Mouse (Mus musculus) midbrain, embryonic 11.5 days (tissue): ENCODE data around the gene Gmds. TPM values are rescaled to one million over a fixed set of nuclear protein-coding genes. Genes with fewer than 3 reads are reported as not detected.
A peak's percentile ranks its signal among the peaks of the same experiment; 100 is the strongest.

ENCODE experiments used
- ATAC-seq: fragments of 200-750 bp; cut with Nextera tagmentation; 2 replicates; pipeline ENCODE4 v1.8.0; 2017; ENCODE audit warnings: moderate TSS enrichment, moderate library complexity; ENCODE audit not compliant: low FRiP score
- DNase-seq: peaks from one replicate; pipeline ENCODE4 v3.0.0; 2015; ENCODE audit warnings: low spot score; ENCODE audit errors: missing footprints
- H3K27ac ChIP-seq: fragments of 300-500 bp; sonication (generic); 2 replicates; pipeline ENCODE4 v1.5.1; 2014; ENCODE audit warnings: low read depth, low read length
- H3K27me3 ChIP-seq: fragments of 300-500 bp; sonication (generic); 2 replicates; pipeline ENCODE4 v1.6.1; 2014; ENCODE audit warnings: mild to moderate bottlenecking, low read length, moderate library complexity, mixed read lengths; ENCODE audit not compliant: control insufficient read depth, insufficient read depth
- H3K36me3 ChIP-seq: fragments of 300-500 bp; sonication (generic); 2 replicates; pipeline ENCODE4 v1.6.1; 2014; ENCODE audit warnings: mild to moderate bottlenecking, low read length, moderate library complexity, mixed read lengths; ENCODE audit not compliant: control insufficient read depth, insufficient read depth
- H3K4me1 ChIP-seq: fragments of 300-500 bp; sonication (generic); 2 replicates; pipeline ENCODE4 v1.6.1; 2014; ENCODE audit warnings: low read length; ENCODE audit not compliant: control insufficient read depth, insufficient read depth
- H3K4me2 ChIP-seq: fragments of 300-500 bp; sonication (generic); 2 replicates; pipeline ENCODE4 v1.6.1; 2014; ENCODE audit warnings: mild to moderate bottlenecking, moderate library complexity
- H3K4me3 ChIP-seq: fragments of 300-500 bp; sonication (generic); 2 replicates; pipeline ENCODE4 v1.5.1; 2014; ENCODE audit warnings: low read depth, low read length
- H3K9ac ChIP-seq: fragments of 300-500 bp; sonication (generic); 2 replicates; pipeline ENCODE4 v1.6.1; 2014; ENCODE audit warnings: low read length
- H3K9me3 ChIP-seq: fragments of 300-500 bp; sonication (generic); 2 replicates; pipeline ENCODE4 v1.6.1; 2016; ENCODE audit warnings: low read length; ENCODE audit not compliant: control insufficient read depth
- WGBS: fragments of 180-500 bp; shearing (Covaris S2); extraction: QIAGEN DNeasy Blood & Tissue Kit; methylation state at CpG from one replicate; pipeline ENCODE4 v1.1.7; 2014; 5-methylcytosine and 5-hydroxymethylcytosine counted together
- polyA plus RNA-seq: library from polyadenylated mRNA; unstranded; fragments of >200 nt; fragmentation: Nextera tagmentation; extraction: Ambion mirVana; gene quantifications from 2 replicates; pipeline ENCODE4 v1.2.1, GENCODE M21; 2014

The Gmds gene
- polyA plus RNA-seq, 1 experiment from 2014 or later = 31.6 TPM

GRCm38 (mm10) chr13:32008116-32008641 is 330.4 kb downstream of the Gmds start:
- no peak overlapping the region for H3K4me3 ChIP-seq
- no peaks in the 10 kb centered on the region for H3K9me3 ChIP-seq
- H3K4me2 ChIP-seq = no peak overlapping the region
- DNase-seq = no peak
- H3K4me1 ChIP-seq = no peaks in the 10 kb centered on the region
- no peak overlapping the region for H3K9ac ChIP-seq
- no peak for ATAC-seq
- 72% methylated on average over 7 of the region's 7 CpGs for WGBS
- H3K36me3 ChIP-seq = no peaks in the 10 kb centered on the region
- no peaks in the 10 kb centered on the region for H3K27me3 ChIP-seq
- H3K27ac ChIP-seq = no peak overlapping the region; the same call in 1 of the 2 replicates

DNA sequence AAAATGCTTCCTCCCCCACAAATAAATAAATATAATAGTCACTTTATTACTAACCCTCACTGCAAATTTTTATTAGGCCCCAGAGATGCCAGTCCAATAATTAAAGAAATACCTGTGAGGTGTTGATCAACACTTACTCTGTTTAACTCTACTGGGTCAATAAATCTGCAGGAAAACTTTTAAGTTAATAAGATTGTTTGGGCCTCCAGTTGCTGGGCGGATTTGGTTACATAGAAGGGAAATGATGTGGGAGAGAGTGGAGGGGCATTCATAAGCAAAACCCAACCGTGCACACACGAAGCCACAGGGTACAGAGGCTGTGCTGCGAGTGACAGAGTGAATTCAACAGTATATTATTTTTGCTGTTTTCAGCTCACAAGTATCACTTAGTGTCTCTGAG is 345.1 kb downstream of the Gmds start:
- Histone ChIP-seq H3K9me3 (no peaks in the 10 kb centered on the region; the same call in 1 of the 2 replicates), H3K27me3 (no peaks in the 10 kb centered on the region), H3K9ac (no peak overlapping the region), H3K27ac (no peak overlapping the region), H3K4me1 (no peaks in the 10 kb centered on the region), H3K4me2 (no peak overlapping the region), H3K36me3 (no peaks in the 10 kb centered on the region), H3K4me3 (no peak overlapping the region)
- ATAC-seq = no peak
- no peak for DNase-seq
- 83% methylated on average over 4 of the region's 4 CpGs for WGBS

GRCm38 (mm10) chr13:31992409-31993201 is 345.9 kb downstream of the Gmds start:
- H3K36me3 ChIP-seq = no peaks in the 10 kb centered on the region
- WGBS = 67% methylated on average over 12 of the region's 12 CpGs
- no peak overlapping the region for H3K9ac ChIP-seq
- DNase-seq (no peak), ATAC-seq (no peak)
- H3K4me1 ChIP-seq = no peaks in the 10 kb centered on the region
- H3K4me3 ChIP-seq = no peak overlapping the region
- H3K27me3 ChIP-seq = no peaks in the 10 kb centered on the region
- no peak overlapping the region for H3K27ac ChIP-seq
- H3K9me3 ChIP-seq = no peaks in the 10 kb centered on the region; the same call in 1 of the 2 replicates
- H3K4me2 ChIP-seq = no peak overlapping the region

DNA sequence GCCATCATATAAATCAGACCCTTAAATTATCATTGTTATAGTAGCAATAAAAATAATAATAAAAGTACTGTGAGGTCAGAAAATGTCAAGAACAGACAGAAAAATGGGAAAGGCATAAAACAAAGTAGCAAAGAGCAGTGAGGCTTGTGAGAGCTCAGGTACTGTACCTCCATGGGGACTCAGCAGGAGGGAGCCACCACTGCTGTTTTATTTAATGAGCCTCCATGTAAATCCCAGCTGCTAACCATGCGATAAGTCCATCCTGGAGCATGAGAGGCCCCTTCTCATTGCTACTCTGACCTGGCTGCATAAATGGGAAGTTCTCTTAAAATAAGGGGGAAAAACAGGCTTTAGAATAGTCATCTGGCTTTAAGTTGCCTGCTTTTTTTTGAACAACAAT is 357.3 kb downstream of the Gmds start:
- Histone ChIP-seq H3K27ac (no peak overlapping the region), H3K9me3 (no peaks in the 10 kb centered on the region), H3K9ac (no peak overlapping the region), H3K36me3 (no peaks in the 10 kb centered on the region), H3K4me1 (no peaks in the 10 kb centered on the region), H3K4me3 (no peak overlapping the region), H3K27me3 (no peaks in the 10 kb centered on the region), H3K4me2 (no peak overlapping the region)
- no peak for DNase-seq
- 77% methylated on average over 1 of the region's 1 CpGs for WGBS
- no peak for ATAC-seq

DNA sequence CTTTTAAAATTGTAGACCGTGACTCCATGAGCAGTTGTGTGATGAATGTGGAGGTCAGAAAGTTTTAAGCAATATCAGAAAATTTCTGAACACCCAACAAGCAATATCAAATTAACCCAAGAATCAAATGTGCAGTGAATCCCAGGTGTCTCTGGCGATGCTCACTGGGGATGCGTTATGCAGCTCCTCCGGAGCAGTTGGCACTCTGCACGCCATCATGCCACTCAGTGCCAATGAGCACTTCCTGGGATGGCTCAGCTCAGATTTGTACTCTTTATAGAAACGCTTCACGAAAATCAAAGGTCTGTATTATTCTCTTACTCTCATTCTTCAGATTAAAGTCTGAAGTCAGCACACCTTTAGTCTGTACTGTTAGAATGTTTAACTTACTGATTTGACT is 360.4 kb downstream of the Gmds start:
- H3K36me3 ChIP-seq = no peaks in the 10 kb centered on the region
- no peak for ATAC-seq
- no peak overlapping the region for H3K4me3 ChIP-seq
- no peaks in the 10 kb centered on the region for H3K9me3 ChIP-seq
- H3K4me2 ChIP-seq = no peak overlapping the region
- no peaks in the 10 kb centered on the region for H3K27me3 ChIP-seq
- H3K27ac ChIP-seq = no peak overlapping the region
- no peak overlapping the region for H3K9ac ChIP-seq
- H3K4me1 ChIP-seq = no peaks in the 10 kb centered on the region
- DNase-seq = no peak
- 95% methylated on average over 7 of the region's 7 CpGs for WGBS

DNA sequence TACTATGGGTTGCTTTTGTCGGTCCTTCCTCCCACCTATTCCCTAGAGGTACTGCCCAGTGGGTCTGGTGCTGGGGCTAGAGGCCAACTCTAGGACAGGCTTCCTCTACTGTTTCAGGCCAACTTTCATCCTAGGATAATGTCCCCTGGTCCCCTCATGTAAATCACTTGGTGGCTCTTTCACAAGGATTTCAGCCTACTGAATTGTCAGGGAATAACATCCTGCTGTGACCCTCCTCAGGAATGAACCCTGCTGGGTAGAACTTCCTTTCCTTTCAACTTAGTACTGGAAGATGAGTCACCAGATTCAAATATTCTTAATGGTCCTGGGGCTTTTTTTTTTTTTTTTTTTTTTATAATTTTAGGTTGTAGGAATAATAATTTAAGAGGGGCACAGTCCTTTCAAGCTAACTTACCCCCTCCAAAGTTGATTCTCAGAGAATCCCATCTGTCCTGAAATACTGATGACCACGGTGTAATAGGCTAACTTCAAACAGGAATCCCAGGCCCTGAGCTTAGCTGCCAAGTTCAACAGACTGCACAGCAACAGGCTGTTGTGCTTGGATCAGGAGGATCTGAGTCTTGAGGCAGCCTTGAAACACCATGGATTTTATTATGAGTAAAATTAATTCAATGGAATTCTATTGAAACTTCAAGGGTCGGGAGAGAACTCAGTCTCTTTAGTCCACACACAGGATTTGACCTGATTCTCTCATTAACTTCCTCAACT is 363.6 kb downstream of the Gmds start:
- Histone ChIP-seq H3K27me3 (no peaks in the 10 kb centered on the region), H3K9ac (no peak overlapping the region), H3K9me3 (no peaks in the 10 kb centered on the region), H3K4me2 (no peak overlapping the region), H3K4me1 (no peaks in the 10 kb centered on the region), H3K27ac (no peak overlapping the region), H3K4me3 (no peak overlapping the region), H3K36me3 (no peaks in the 10 kb centered on the region)
- WGBS = 52% methylated on average over 3 of the region's 3 CpGs
- ATAC-seq (no peak), DNase-seq (no peak)

DNA sequence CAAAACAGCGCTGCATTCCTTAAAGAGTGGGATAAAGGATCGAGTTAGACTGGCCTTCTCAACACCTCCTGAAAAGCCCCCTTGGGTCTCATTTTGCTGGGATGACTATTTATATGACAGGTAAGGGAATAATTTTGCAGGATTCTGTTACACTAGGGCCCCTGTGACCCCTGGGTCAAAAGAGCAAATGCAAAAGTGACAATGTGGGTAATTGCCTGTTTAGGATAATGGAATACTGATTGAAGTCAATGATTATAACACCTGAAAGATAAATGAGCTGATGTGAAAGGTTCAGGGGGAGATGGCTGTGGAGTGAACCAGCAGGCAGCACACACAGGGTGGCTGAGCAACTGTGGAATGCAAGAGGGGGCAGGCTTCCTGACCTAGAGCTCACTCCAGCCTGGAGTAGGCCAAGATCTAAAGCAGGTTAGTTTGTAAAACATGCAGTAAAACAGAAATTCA is 367.5 kb downstream of the Gmds start:
- no peaks in the 10 kb centered on the region for H3K27me3 ChIP-seq
- no peak for ATAC-seq
- no peaks in the 10 kb centered on the region for H3K9me3 ChIP-seq
- no peaks in the 10 kb centered on the region for H3K4me1 ChIP-seq
- no peaks in the 10 kb centered on the region for H3K36me3 ChIP-seq
- H3K27ac ChIP-seq = no peak overlapping the region
- no peak overlapping the region for H3K9ac ChIP-seq
- no peak overlapping the region for H3K4me3 ChIP-seq
- 80% methylated on average over 2 of the region's 2 CpGs for WGBS
- peak; percentile 59 for DNase-seq
- no peak overlapping the region for H3K4me2 ChIP-seq

DNA sequence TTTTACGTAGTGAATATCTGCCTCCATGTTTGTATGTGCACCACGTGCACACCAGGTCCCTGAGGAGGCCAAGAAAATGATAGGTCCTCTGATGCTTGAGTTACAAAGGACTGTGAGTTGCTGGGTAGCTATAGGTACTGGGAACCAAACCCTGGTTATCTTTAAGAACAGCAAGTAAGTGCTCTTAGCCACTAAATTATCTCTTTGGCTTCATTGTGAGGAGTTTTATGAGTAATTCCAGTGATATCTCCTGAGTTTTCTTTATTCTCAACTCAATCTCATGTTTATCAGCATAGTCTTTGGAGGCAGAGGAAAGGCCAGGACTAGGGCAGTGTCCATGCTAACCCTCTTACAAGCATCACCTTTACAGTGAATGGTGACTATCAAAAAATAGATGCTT is 370.3 kb downstream of the Gmds start:
- H3K9me3 ChIP-seq = no peaks in the 10 kb centered on the region
- DNase-seq (peak; percentile 35), ATAC-seq (no peak)
- 83% methylated on average over 2 of the region's 2 CpGs for WGBS
- no peak overlapping the region for H3K4me3 ChIP-seq
- H3K4me1 ChIP-seq = no peaks in the 10 kb centered on the region
- H3K27me3 ChIP-seq = no peaks in the 10 kb centered on the region
- H3K4me2 ChIP-seq = no peak overlapping the region
- H3K36me3 ChIP-seq = no peaks in the 10 kb centered on the region
- H3K27ac ChIP-seq = no peak overlapping the region
- H3K9ac ChIP-seq = no peak overlapping the region

DNA sequence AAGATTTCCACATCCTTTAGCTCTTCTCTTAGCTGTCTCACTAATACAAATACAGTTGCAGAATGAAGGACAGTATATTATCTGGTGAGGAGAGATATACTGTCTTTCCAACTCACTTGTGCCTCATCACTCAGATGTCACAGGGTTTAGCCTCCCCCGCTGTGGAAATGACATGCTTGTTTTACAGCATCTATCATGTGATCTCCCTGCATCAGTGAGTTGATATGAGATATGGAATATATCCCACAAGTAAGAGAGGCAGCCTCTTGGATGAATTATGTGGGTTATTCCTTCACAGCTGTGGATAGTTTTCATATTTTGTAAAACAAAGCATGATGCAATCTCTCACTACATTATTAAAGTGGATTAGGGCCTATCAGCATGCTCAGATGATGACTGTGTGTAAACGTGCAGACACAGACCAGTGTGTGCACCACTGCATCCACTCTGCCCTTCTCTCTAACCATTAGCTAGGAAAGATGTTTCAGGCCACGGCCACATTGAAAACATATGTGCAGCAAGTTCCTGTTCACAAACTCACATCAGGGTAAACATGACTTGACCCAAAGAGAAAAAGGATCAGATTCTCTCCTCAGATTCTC is 371.5 kb downstream of the Gmds start:
- no peak overlapping the region for H3K9ac ChIP-seq
- no peak overlapping the region for H3K27ac ChIP-seq
- H3K36me3 ChIP-seq = no peaks in the 10 kb centered on the region
- 81% methylated on average over 3 of the region's 3 CpGs for WGBS
- ATAC-seq (no peak), DNase-seq (peak; percentile 37)
- no peaks in the 10 kb centered on the region for H3K9me3 ChIP-seq
- no peak overlapping the region for H3K4me3 ChIP-seq
- no peaks in the 10 kb centered on the region for H3K4me1 ChIP-seq
- H3K27me3 ChIP-seq = no peaks in the 10 kb centered on the region
- no peak overlapping the region for H3K4me2 ChIP-seq
